Mouse (Mus musculus) stomach, postnatal 0 days (tissue): ENCODE measurements around the gene Lhfpl4. TPM values are rescaled to one million over a fixed set of nuclear protein-coding genes. Genes with fewer than 3 reads are reported as not detected.

ENCODE experiments used
- ATAC-seq: fragments of 200-750 bp; cut with Nextera tagmentation; 2 replicates; pipeline ENCODE4 v1.8.0; 2017; ENCODE audit not compliant: low FRiP score, low TSS enrichment
- DNase-seq: peaks from one replicate; pipeline ENCODE4 v3.0.0-alpha.2; 2016; ENCODE audit warnings: low spot score
- H3K27ac ChIP-seq: fragments of 300-500 bp; sonication (generic); replicated peaks from 2 replicates; pipeline ENCODE4 v1.5.1; 2014; ENCODE audit warnings: mild to moderate bottlenecking, control low read depth
- H3K27me3 ChIP-seq: fragments of 300-500 bp; sonication (generic); 2 replicates; pipeline ENCODE4 v1.6.1; 2014; ENCODE audit warnings: low read length; ENCODE audit not compliant: control insufficient read depth, insufficient read depth
- H3K36me3 ChIP-seq: fragments of 300-500 bp; sonication (generic); 2 replicates; pipeline ENCODE4 v1.6.1; 2014; ENCODE audit warnings: low read length, mixed read lengths; ENCODE audit not compliant: control insufficient read depth, insufficient read depth
- H3K4me1 ChIP-seq: fragments of 300-500 bp; sonication (generic); replicated peaks from 2 replicates; pipeline ENCODE4 v1.6.1; 2014; ENCODE audit warnings: antibody characterized with exemption; ENCODE audit not compliant: control insufficient read depth, insufficient read depth
- H3K4me2 ChIP-seq: fragments of 300-500 bp; sonication (generic); replicated peaks from 2 replicates; pipeline ENCODE4 v1.6.1; 2014; ENCODE audit warnings: low read depth, mild to moderate bottlenecking, control low read depth, moderate library complexity
- H3K4me3 ChIP-seq: fragments of 300-500 bp; sonication (generic); 2 replicates; pipeline ENCODE4 v1.5.1; 2014; ENCODE audit warnings: low read depth, low read length, control low read depth
- H3K9ac ChIP-seq: fragments of 300-500 bp; sonication (generic); 2 replicates; pipeline ENCODE4 v1.6.1; 2014; ENCODE audit warnings: mild to moderate bottlenecking, low read length, control low read depth, mixed read lengths
- H3K9me3 ChIP-seq: fragments of 300-500 bp; sonication (generic); 2 replicates; pipeline ENCODE4 v1.6.1; 2016; ENCODE audit warnings: low read length; ENCODE audit not compliant: control insufficient read depth
- CTCF ChIP-seq: IDR thresholded peaks from 2 replicates; pipeline ENCODE4 v1.5.1; 2016; ENCODE audit warnings: antibody characterized with exemption, low read depth, mild to moderate bottlenecking, moderate library complexity
- EP300 ChIP-seq: optimal IDR thresholded peaks from 2 replicates; pipeline ENCODE3; 2016; ENCODE audit warnings: antibody characterized with exemption
- WGBS: fragments of 180-500 bp; shearing (Covaris S2); extraction: QIAGEN DNeasy Blood & Tissue Kit; methylation state at CpG from one replicate; pipeline ENCODE4 v1.1.7; 2014; 5-methylcytosine and 5-hydroxymethylcytosine counted together
- polyA plus RNA-seq: library from polyadenylated mRNA; unstranded; fragments of >200 nt; fragmentation: Nextera tagmentation; extraction: Ambion mirVana; gene quantifications from 2 replicates; pipeline ENCODE4 v1.2.1, GENCODE M21; 2015

Lhfpl4 gene
- polyA plus RNA-seq, 1 experiment from 2014 or later = 0.84 TPM

- Histone ChIP-seq H3K9ac (no peak overlapping the region), H3K27me3 (no peaks in the 10 kb centered on the region), H3K9me3 (no peaks in the 10 kb centered on the region), H3K4me2 (no peak overlapping the region), H3K36me3 (no peaks in the 10 kb centered on the region), H3K4me3 (no peak overlapping the region), H3K27ac (no peak overlapping the region), H3K4me1 (no peaks in the 10 kb centered on the region)
- DNase-seq (no peak), ATAC-seq (no peak)
- TF ChIP-seq EP300 (no peak), CTCF (no peak)
These were observed 31.7 kb downstream of the Lhfpl4 start for GRCm38 (mm10) chr6:113163513-113163912.

DNA sequence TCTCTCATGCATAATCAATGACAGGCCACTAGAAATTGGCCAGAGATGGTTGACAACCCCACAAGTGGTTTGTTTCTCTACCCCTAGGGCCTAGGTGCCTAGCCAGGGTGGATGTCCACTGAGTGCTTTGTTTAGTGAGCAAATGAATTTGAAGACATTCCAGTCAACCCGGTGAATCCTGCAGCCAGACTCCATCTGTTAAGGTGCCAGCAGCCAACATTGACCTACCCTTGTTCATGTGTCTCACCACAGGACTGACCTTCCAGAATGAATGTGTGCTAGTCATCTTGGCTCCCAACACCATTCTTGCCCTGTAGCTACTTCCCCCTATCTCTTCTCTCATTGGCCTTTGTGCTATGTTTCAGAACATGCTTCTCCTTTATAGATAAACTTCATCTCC, 33.2 kb downstream of the Lhfpl4 start:
- Histone ChIP-seq H3K4me2 (no peak overlapping the region), H3K4me1 (no peaks in the 10 kb centered on the region), H3K27me3 (no peaks in the 10 kb centered on the region), H3K9ac (no peak overlapping the region), H3K36me3 (no peaks in the 10 kb centered on the region), H3K4me3 (no peak overlapping the region), H3K27ac (no peak overlapping the region), H3K9me3 (no peaks in the 10 kb centered on the region)
- ATAC-seq (no peak), DNase-seq (no peak)
- 85% methylated on average over 1 of the region's 1 CpGs for WGBS
- TF ChIP-seq EP300 (no peak), CTCF (no peak)

DNA sequence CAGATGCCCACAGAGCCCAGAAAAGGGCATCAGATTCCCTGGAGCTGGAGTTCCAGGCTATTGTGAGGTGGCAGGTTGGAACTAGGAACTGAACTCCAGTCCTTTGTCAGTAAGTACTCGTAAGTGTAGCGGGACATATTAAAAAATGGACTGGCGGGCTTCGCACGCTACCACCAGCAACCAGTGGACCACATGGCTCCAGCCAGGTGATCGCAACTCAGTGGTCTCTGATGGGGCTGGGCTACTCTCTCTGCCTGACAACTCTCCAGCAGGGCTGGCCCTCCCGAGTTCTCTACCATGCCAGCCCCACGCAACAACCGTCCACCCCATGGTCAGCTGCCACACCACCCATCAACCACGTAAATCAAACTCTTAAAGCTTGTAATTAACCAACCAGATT, 35.1 kb downstream of the Lhfpl4 start:
- 95% methylated on average over 10 of the region's 10 CpGs for WGBS
- Histone ChIP-seq H3K36me3 (0 out of 2 replicates have a peak, but pooled peaks cover under 1% of the 10 kb centered on the region), H3K9ac (no peak overlapping the region), H3K4me3 (no peak overlapping the region), H3K27me3 (no peaks in the 10 kb centered on the region), H3K9me3 (no peaks in the 10 kb centered on the region), H3K27ac (no peak overlapping the region), H3K4me2 (no peak overlapping the region), H3K4me1 (no peaks in the 10 kb centered on the region)
- TF ChIP-seq CTCF (no peak), EP300 (no peak)
- ATAC-seq (no peak), DNase-seq (no peak)

- 80% methylated on average over 4 of the region's 4 CpGs for WGBS
These were observed 39.1 kb downstream of the Lhfpl4 start for GRCm38 (mm10) chr6:113156064-113156463.

DNA sequence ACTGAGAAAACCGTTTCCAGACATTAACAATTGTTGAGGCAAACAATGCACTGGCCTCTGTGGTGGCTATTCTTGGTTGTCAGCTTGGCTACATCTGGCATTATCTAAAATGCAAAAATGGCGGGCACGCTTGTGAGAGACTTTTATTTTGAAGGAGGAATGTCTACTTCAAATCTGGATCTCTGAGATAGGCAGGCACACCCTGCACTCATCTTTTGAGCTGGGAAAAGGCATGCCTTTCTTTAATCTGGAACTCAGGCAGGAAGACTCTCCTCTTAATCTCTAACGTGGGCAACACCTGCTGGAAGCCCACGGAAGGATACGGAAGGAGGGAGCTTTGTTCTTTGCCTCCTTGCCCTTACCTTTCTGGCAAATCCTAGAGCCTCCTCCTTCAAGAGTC, 40.3 kb downstream of the Lhfpl4 start:
- 82% methylated on average over 6 of the region's 6 CpGs for WGBS
- H3K4me2 ChIP-seq = no peak overlapping the region
- no peak for TF ChIP-seq CTCF
- no peak for TF ChIP-seq EP300
- ATAC-seq = no peak
- no peak overlapping the region for H3K9ac ChIP-seq
- no peak overlapping the region for H3K4me3 ChIP-seq
- H3K27me3 ChIP-seq = no peaks in the 10 kb centered on the region
- H3K36me3 ChIP-seq = peaks cover 30% of the 10 kb centered on the region
- no peaks in the 10 kb centered on the region for H3K4me1 ChIP-seq
- H3K9me3 ChIP-seq = no peaks in the 10 kb centered on the region
- H3K27ac ChIP-seq = no peak overlapping the region
- DNase-seq = no peak

More at GRCm38 (mm10) chr6:113156064-113156463, 39.1 kb downstream of the Lhfpl4 start:
- Histone ChIP-seq H3K27me3 (no peaks in the 10 kb centered on the region), H3K27ac (no peak overlapping the region), H3K9me3 (no peaks in the 10 kb centered on the region), H3K9ac (no peak overlapping the region), H3K4me1 (no peaks in the 10 kb centered on the region), H3K36me3 (peaks cover 21% of the 10 kb centered on the region), H3K4me2 (no peak overlapping the region), H3K4me3 (no peak overlapping the region)
- DNase-seq (no peak), ATAC-seq (peak; percentile 88)
- no peak for TF ChIP-seq EP300
- TF ChIP-seq CTCF = no peak

- DNase-seq = no peak
These were observed 41.1 kb downstream of the Lhfpl4 start for GRCm38 (mm10) chr6:113154071-113154470.

More at GRCm38 (mm10) chr6:113154071-113154470, 41.1 kb downstream of the Lhfpl4 start:
- H3K9ac ChIP-seq = no peak overlapping the region
- 97% methylated on average over 8 of the region's 8 CpGs for WGBS
- ATAC-seq = no peak
- TF ChIP-seq CTCF (no peak), EP300 (no peak)
- no peaks in the 10 kb centered on the region for H3K9me3 ChIP-seq
- no peaks in the 10 kb centered on the region for H3K27me3 ChIP-seq
- peaks cover 37% of the 10 kb centered on the region for H3K36me3 ChIP-seq
- no peak overlapping the region for H3K4me3 ChIP-seq
- no peak overlapping the region for H3K4me2 ChIP-seq
- no peaks in the 10 kb centered on the region for H3K4me1 ChIP-seq
- no peak overlapping the region for H3K27ac ChIP-seq
